Mouse (Mus musculus): ENCODE results near the gene Dcaf8.

GRCm38 (mm10) chr1:172140825-172141224 is 7.1 kb upstream of the Dcaf8 start:
- TF ChIP-seq GATA1 (IDR thresholded peaks at IDR 0.05; ENCODE audit: low read length) (no peak), TAL1 (IDR thresholded peaks at IDR 0.05; ENCODE audit: low read length) (no peak)

Data from erythroblast, embryonic 14.5 days (primary cell).